Mouse (Mus musculus) stomach, postnatal 0 days (tissue): ENCODE measurements around the gene Praf2.

Experiments
- CTCF ChIP-seq: IDR thresholded peaks from 2 replicates; pipeline ENCODE4 v1.5.1; 2016; ENCODE audit warnings: antibody characterized with exemption, low read depth, mild to moderate bottlenecking, moderate library complexity
- EP300 ChIP-seq: optimal IDR thresholded peaks from 2 replicates; pipeline ENCODE3; 2016; ENCODE audit warnings: antibody characterized with exemption

DNA sequence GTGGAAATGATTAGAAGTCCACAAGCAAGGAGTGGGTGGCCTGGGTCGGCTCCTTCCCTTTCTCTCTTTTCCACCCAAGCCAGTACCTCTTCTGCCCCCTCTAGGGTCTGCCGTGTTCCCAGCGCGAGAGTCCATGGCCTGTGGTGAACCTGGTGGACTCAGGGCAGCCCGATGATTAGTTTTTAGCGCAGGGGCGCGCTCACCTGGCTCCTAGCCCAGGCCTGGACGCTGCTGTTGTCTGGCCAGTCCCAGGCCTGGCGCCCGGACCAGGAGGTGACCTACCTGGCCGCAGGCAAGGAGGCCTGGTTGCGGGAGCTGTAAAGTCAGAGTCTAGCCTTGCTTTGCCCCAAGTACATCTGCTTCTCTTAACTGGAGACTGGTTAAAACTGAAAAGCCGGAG, 47.4 kb upstream of the Praf2 start, which contains the start of gene Magix:
- no peak for TF ChIP-seq CTCF
- no peak for TF ChIP-seq EP300
